Mouse (Mus musculus) lung, adult 2 months (tissue): ENCODE data around the gene 4930407I10Rik.

ENCODE experiments used
- CTCF ChIP-seq: fragments of 200-500 bp; IDR thresholded peaks from 2 replicates; pipeline ENCODE4 v1.5.1; 2011; ENCODE audit warnings: mild to moderate bottlenecking, low read length, control low read depth; ENCODE audit not compliant: insufficient read depth
- POLR2A ChIP-seq: fragments of 200-500 bp; IDR thresholded peaks from 2 replicates; pipeline ENCODE4 v1.6.1; 2011; ENCODE audit warnings: low read depth, mild to moderate bottlenecking, control low read depth, low read length, borderline replicate concordance; ENCODE audit errors: extremely low read depth

DNA sequence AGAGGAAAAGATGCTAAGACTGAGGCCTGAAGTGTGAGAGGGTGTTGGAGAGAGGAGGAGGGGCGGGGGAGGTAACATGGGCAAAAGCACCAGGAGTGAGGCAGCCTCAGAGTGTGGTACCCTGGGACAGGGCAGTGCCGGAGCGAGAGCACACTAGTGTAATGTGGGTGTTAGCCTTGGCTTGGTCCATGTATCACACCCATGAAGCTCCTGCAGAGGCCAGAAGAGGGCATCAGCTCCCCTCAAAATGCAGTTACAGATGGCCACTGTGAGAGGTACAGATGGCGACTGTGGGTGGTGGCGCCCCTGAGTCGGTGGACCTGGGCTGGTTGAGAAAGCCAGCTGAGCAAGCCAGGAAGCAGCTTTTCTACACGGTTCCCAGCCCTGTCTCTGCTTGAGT lies 22.2 kb downstream of the 4930407I10Rik start:
- TF ChIP-seq CTCF: peak; percentile 36
- TF ChIP-seq POLR2A: no peak
